Mouse (Mus musculus): ENCODE data around the gene Itga8.

The Itga8 gene

DNA sequence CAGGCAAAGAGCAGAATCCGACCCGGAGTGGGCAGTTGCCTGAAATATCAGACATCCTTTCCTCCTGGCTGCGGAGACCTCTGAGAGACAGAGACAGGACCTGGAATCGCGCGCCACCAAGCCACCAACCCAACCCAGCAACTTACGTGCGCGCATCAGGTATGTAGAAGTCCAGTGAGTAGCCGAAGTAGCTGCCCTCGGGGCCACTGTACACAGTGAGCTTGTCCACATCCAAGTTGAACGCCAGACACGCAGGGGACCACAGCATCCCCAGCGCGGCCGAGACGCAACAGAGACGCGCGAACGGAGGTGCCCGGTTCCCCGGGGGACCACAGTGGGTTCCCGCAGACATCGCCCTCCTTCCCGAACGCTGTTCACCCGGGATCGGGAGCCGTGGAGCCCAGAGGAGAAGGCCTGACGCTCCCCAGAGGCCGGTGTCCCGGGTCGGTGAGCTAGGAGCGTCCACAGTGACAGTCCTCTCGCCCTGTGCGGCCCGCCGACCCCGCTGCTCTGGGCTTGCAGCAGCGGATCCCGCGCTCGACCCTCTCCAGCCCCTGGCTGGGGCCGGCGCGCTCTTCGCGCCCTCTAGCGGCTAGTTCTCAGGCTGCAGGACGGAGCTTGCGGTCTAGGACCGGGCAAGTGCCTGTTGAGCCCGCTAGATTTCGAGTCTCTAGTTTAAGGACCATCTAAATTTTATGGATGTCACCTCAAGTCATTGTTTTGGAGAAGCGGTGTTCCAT is at the start of gene Itga8:
Gene Itga8, minus strand, starts transcription at position 492 of the 740 bp plus-strand sequence.
- peak; percentile 71 for DNase-seq (ENCODE audit: low read depth, low spot score)

DNA sequence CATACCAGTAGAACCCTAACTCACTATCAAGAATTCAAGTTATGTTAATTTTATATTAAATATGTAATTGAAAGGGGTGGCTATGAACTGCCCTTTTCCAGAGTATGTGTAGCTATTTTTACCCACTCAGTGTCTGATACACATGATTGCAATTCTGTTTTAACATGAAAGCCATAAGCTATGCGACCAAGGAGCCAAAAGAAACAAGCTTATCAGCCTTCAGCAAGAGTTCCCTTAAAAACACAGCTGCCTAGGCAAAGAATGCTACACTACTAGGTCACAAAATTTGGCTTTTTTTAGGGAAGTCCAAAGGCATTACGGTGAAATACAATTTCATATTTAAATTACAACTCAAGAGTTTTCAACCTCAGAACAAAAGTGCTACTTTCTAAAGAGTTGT is 47.2 kb upstream of the Itga8 start:
- DNase-seq (ENCODE audit: low read depth, low spot score), result no peak

DNA sequence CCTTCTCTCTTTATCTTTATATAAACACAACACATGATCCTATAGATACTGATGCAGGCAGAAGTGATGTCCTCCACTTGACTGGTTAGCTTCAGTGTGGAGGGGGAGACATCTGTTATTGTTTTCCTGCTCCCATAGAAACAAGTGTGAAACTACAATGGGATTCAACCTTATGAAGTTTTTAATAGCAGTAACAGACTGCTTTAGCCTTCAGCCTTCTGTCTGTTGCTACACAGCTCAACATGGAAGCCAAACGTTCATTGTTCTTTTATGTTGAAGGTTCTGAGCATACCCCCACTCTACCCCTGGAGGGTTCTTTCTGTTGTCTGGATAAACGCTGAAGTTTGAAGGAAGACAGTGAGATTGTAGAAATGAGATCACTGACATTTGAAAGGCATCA is 30.2 kb upstream of the Itga8 start:
- no peak for DNase-seq (ENCODE audit: low read depth, low spot score)

DNA sequence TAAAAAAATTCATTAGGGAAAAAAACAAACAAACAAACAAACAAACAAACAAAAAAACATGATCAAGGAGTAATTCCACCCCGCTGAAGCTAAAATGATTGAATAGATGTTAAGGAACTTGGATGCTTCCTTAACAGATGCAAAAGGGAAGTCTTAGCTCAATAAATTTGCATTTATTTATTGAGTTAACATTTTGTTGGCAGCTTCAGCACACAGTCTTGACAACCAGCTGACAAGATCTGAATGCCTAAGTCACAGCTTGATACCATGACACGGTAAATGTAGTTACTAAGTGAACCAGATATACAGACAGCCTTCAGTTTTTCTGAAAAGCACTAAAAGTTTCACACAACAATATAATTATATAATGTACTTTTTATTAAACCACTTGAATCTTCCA is 27.9 kb upstream of the Itga8 start:
- no peak for DNase-seq (ENCODE audit: low read depth, low spot score)

DNA sequence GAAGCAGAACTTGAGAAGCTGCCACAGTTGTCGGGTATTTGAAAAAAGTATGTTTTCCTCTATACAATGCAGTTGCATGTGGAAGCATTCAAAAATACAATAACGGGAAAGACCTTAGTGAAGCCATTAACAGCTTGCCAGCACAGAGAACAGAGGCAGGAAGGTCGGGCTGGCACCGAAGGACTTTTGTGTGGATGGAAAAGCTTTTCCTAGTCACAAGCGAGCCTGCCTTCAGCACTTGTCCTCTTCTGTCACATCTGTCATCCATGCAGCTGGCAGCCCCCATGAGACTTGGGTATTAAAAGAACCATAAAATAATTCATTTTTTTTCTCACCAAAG is 27.3 kb upstream of the Itga8 start:
- DNase-seq (ENCODE audit: low read depth, low spot score), result no peak

DNA sequence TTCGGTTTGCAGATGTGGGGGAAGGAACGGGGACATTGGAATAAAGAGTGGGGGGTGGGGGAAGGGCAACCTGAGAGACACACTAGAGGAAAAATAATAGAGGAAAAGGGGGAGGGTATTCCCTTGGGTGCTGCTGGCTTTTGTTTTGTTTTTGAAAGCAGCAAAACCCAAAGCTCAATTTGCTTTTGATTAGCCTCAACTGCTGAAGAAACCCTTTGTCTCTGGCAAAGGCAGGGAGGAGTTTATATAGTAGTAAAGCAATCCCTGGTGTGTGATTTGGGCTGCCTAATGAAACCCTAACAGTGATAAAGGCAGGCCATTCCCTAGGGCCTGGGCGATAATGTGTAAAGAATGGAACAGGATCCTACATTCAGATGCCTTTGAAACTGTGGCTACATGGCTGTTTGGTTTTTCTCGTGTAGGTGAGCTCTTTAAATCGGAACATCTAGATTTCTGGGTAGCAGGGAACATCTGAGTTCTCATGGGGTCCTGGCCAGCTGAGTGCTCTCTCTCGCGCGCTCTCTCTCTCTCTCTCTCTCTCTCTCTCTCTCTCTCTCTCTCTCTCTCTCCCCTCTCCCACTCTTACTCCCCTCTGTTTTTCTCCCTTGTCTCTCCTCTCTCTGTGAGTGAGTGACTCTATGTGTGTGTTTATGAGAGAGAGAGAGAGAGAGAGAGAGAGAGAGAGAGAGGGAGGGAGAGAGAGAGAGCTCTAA is 26.8 kb upstream of the Itga8 start:
- DNase-seq (ENCODE audit: low read depth, low spot score), result no peak

DNA sequence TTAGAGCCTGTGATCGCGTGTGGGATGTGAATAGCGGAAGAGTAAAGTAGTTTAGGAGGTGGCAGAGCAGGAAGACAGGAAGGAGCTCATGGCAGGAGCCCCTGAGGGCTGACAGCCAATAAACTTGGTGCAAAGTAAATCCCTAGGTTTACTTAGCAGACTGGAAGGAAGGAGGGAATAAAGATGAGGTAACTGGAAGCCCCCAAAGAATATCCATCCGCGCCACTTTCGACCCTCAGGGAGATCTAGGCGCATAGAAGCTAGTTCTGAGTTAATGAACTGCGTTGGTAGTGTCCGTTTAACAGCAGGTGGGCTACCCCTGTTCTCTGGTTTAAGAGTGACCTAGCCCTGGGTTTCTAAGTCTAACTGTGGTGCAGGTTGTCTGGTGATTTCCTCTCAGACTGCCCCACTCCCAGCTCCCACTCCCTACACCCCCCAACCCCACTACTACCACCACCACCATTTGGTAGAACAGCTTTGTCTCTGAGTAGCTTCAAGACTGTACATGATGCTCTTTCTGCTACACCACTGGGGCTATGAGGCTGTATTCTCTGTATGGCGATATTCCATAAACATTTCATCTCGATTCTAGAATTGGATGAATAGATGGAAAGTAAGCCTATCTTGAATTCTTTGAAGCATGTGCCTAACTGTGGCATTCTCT is 26.1 kb upstream of the Itga8 start:
- no peak for DNase-seq (ENCODE audit: low read depth, low spot score)

DNA sequence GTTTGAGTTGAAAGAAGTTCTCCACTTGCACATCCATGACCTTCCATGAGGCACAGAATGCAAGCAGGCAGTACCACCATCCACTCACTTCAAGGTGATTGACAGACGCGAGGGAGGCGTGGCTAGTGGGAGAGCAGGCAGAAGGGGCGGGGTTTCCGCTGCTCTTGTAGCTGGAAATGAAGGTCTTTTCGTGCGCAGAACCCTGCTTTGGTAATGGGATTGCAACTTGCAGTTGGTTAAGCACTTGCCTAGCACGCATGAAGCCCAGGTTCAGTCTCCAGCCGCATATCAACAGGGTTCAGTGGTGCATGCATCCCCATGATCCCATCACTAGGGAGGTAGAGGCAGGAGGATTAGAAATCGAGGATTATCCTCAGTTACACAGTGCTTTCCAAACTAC is 25.5 kb upstream of the Itga8 start:
- peak; percentile 67 for DNase-seq (ENCODE audit: low read depth, low spot score)

DNA sequence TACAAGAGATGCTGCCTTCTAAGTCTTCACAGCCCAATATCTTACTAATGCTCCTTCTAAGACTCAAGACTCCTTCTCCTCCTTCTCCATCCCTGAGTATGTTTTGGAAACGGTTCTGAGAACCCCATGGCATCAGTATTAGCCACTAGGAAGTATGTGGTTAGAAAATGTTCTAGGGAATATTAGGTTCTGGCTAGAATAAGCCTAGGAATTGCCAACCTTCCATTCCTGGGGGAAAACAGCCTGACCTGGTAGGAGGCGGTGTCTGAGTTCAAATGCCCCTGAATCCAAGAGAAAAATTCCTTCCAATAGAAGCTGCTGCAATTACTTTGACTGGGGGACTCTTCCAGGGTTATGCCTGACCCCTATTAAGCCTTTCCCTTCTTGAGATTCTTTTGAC is 24.1 kb upstream of the Itga8 start:
- DNase-seq (ENCODE audit: low read depth, low spot score), result no peak

DNA sequence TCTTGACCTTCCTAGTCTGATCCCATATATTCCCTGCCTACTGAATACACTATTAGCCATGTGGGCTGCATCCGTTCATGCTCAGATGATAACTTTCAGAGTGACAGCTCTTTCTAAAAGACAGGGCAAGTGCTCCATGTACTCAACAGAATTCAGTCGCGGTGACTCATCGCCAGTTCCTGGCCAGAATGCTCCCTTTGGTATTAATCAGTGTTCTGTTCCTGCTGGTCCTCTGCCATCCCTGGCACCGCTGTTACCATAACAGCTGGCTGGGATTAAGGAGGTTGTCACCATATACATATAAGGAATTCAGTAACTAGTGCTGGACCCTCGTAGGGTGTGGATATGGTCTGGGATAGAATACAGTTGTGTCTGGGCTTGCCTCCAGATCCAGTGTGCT is 23.7 kb upstream of the Itga8 start:
- DNase-seq (ENCODE audit: low read depth, low spot score), result no peak

DNA sequence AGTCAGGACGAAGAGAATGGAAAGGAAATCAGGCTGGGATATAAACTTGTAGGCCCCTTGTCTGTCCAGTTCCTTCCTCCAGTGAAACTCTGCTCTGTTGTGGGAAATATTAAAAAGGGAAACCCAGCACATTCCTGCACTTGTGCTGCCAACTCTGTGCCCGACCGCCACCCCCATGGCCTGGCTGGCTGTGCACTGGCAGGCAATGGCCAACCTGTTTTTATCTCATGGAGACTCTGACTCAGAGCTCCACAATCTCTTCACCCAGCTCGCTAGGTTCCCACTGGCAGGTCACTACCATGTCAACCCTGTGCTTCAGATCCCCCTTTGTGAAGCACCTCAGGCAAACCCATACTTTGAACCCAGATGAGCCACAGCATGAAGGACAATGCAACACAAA is 19.2 kb upstream of the Itga8 start:
- no peak for DNase-seq (ENCODE audit: low read depth, low spot score)

DNA sequence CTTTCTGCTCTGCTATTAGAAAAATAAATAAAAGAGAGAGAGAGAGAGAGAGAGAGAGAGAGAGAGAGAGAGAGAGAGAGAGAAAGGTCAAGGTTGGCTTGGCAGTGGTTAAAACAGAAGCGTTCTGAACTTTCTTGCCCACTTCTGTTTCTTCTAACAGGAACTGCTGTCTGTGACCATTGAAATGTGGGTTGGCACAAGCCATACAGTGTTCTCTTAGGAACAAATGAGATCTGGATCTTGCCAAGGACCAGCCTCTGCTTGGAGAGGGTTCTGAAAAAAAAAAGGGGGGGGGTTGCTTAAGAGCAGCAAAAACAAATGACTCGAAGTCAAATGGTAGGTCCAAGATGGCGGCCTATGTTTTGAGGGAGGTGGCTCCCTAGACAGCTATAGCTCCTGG is 17.0 kb upstream of the Itga8 start:
- no peak for DNase-seq (ENCODE audit: low read depth, low spot score)

DNA sequence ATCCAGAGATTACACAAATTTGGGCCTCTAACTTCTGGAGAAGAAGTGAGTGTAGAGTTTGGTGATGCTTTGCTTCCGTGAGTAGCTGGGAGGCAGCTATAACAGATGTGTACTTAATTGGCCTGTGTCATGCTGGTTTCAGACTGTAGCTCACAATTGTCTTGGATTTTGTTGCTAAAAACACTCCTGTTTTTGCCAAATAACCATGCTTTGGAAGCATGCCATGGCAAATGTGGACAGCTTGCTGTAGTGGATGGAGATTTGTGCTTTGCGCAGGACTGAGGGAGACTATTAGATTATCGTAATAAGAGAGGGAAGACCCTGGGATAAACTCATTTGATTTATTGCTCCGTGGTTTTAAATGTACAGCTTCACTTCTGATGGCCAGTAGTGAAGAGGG is 16.3 kb upstream of the Itga8 start:
- no peak for DNase-seq (ENCODE audit: low read depth, low spot score)

DNA sequence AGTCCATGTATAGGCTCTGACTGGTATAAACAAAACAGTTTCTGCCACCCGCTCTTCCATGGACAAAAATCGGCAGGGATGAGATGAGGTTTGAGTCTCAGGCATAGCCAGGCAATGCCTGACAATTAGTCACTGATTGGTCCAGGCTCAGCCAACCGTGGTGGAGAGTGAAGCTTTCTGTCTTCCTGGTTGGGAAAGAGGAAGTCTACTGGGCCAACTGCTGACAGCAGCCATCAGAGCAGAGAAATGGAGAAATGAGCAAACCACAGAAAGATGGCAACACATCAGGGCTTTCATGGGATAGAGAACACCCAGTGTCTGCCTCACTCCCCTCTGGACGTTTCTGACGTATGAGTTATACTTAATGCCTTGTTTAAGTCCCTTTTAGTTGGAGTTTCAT is 15.6 kb upstream of the Itga8 start:
- DNase-seq (ENCODE audit: low read depth, low spot score), result no peak

DNA sequence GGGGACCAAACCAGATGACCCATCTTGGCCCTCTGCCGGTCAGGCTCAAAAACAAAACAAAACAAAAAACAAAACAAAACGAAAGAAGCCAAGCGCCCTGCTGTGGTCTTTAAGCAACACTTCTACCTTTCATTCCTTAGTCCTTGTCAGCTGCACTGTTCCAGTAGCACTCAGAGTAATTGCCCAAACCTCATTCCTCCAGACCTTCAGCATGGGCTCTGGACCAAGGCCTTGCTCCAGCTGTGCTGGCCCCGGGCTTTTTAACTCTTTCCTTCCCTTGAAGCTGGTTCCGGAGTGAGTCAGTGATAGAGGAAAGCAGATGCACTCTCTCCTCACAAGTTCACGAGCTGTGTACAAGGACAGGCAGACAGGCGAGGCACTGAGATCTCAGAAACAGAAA is 14.6 kb upstream of the Itga8 start:
- DNase-seq (ENCODE audit: low read depth, low spot score), result no peak

DNA sequence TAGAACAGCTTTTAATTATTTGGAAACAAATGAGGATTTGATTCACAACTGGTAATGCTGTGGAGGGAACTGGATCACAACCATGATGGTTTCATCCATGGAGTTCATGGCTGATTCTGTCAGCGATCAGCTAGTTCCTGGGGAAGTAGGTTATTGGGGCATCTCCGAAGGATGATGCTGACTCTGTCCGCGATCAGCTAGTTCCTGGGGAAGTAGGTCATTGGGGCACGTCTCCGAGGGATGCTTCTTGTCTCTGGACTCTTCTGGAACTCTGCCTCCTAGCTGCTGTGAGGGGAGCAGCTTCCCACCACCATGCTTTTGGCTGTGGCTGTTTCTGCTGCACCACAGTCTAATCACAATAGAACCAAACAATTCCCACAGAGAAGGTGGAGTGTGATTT is 12.3 kb upstream of the Itga8 start:
- DNase-seq (ENCODE audit: low read depth, low spot score), result no peak

DNA sequence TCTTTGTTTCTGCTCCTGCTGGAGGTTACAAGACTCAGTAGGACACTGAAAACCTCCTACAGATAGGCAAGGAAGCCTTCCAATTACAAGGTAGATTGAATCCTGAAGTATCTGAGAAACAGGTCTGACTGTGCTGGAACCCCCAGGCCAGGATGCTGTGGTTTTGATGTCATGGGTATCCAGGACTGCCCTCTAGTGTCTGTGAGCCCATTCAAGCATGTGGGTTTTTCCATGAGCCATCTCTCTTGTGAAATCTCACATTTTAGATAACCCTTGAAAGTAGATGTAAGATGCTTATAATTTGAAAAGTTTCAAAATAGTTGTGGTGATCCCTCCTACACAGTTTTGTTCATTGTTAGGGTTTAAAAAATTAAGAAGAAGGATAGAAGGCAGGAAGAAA is 6.7 kb upstream of the Itga8 start:
- DNase-seq (ENCODE audit: low read depth, low spot score), result peak; percentile 5

DNA sequence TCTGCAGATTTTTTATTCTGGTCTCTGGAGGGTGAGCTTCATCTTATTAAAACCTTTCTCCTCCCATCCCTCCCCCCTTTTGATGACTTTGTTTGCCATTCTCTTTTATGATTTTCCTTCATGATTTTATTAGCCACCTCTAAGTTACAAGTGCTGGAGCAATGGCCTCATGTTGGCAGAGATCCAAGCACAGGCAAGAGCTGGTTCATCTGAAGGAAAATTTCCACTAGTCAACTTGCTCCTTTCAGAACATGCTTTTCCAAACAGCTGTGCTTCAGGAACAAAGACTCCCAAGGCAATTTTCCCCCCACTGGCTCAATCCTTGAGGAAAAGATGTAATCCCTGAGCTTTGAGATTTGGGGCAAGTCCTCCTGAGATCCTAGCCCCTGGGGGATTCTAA is 5.6 kb upstream of the Itga8 start:
- DNase-seq (ENCODE audit: low read depth, low spot score), result no peak

DNA sequence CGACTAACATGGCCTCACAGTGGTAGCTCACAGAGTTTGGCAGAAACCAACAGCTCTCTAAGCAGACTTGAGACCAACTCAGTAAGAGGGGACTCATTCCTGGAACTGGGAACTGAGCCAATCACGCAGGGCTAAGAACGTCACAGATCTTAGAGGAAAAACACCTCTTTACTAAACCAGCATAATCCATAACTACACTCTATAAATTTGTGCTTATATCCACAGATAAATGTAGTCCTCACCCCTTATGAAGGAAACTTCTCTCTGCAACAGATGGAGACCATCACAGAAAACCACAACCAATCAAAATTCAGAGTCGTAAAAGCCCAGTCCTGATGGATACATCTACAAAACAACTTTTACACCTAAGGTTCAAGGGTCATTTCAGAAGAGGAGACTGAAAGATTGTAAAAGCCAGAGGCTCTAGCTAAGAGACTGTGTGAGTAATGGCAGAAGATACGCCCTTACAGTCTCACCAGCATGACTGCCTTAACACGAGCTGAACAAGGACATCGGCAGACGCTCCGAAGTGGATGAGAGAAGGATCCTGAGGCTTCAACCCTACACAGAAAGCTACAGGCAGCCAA is 3.4 kb upstream of the Itga8 start:
- DNase-seq (ENCODE audit: low read depth, low spot score), result no peak

DNA sequence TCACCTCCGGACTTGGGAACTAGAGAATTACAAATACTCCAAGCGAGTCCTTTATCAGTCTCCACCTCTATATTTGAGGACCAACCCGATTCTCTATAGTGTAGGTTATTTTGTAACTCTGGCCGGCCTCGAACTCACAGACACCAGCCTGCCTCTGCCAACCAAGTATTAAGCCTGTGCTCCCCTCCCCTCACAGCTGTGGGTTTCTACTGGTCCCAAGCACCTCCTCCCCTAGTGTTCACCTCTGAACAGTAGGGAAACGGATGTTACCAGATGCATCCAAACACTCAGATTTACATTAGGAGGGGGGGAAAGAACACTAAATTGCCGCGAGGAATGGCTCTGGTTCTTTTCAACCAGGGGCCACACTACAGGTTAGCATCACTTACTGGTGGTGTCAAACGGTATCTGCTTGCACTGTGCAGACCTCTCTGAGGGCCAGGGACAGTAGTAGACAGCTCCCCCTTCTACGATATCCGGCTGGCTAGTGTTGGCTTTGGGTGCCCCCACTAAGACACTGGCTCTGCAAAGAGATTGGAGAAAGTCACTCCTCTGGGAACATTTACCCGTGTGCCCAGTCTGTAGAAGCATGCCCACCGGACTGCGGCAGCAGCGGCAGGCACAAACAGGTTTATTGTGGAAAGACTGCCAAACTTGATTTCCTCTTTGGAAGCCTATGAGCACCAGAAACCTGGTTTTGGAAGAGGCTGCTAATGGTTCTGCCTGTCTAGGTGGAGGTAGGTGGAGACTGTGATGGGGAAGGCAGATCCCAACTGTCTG is 1.1 kb downstream of the Itga8 start:
- no peak for DNase-seq (ENCODE audit: low read depth, low spot score)

DNA sequence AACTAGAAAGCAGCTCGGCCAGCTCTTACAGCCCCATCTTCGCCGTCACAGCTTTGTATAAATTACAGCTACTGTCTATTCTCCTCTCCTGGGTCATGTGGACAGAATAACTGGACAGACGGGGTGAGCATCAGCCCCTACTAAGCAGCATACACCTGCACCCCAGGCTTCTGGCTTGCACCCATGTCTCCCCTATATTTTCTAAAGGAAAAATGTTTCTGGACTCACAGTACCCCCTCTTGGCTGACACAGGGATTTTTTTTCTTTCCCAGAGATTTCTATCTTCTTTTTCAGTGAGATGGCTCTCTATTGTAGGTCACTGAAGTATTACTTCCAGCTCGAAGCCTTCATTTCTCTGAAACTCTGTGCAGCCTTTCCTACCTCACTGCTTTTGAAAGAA is 4.4 kb downstream of the Itga8 start:
- DNase-seq (ENCODE audit: low read depth, low spot score), result no peak

DNA sequence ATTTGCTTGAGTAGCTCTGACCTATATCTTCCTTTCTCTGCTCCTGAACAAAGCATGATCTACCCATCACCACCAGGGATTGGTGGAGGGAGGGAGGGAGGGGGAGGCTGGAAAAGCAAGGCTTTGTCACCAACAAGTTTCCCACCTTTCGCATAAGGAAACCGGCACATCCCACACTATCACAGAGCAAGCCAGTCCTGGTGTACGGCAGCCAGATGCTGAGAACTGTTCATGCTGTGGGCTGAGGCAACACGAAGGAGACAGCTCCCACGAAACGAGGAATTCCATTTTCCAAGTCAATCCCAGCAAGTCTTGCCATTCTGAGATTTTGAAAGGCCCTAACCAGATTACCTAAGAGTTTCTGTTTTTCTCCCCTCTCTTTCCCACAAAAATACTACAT is 6.6 kb downstream of the Itga8 start:
- DNase-seq (ENCODE audit: low read depth, low spot score), result no peak

Data from CD4-positive, CD25-positive, alpha-beta regulatory T cell, adult 2 months (primary cell).